Mouse (Mus musculus): ENCODE measurements around the gene Cblc.

Gene Cblc

DNA sequence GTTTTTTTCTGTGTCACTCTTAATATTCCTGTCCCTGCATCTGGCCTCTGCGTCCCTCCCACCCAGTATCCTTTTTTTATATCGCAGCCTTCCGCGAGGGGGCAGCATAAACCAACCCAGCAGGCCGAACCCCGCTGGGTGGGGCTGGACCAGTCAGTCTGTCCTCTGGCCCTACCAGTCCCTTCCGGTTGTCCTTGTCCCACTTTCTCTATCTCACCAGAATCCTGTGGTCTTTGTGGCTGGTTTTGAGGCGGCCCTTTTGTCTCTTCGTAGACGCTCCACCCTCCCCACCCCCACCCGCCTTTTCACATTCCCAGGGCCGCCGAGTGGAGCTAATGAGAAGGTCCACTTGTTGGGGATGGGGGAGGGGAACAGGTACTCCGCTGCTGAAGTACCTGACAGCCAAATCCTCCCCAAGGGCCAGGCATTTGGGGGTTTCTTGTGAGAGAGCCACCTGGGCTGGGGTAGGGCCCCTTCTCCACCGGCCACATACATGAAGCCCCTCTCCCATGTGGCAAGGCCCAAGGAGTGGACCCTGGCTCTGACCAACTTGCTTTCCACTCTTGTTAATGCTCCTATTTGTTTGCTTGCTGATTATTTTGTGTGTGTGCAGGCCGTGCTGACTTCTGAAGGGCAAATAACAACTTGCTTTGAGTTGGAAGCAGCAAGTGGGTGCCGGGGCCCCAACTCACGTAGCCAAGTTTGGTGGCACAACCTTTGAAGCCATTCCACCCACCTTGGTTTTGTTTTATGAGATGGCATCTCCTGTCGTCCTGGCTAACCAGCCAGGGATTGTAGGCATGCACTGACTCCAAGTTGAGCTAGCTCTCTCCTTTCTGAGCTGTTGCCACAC is 46.2 kb downstream of the Cblc start, which contains the start of gene Nectin2:
Nectin2 (minus strand) TSS at position 267 of the 853 bp plus-strand sequence.
- DNase-seq: peak; percentile 90

DNA sequence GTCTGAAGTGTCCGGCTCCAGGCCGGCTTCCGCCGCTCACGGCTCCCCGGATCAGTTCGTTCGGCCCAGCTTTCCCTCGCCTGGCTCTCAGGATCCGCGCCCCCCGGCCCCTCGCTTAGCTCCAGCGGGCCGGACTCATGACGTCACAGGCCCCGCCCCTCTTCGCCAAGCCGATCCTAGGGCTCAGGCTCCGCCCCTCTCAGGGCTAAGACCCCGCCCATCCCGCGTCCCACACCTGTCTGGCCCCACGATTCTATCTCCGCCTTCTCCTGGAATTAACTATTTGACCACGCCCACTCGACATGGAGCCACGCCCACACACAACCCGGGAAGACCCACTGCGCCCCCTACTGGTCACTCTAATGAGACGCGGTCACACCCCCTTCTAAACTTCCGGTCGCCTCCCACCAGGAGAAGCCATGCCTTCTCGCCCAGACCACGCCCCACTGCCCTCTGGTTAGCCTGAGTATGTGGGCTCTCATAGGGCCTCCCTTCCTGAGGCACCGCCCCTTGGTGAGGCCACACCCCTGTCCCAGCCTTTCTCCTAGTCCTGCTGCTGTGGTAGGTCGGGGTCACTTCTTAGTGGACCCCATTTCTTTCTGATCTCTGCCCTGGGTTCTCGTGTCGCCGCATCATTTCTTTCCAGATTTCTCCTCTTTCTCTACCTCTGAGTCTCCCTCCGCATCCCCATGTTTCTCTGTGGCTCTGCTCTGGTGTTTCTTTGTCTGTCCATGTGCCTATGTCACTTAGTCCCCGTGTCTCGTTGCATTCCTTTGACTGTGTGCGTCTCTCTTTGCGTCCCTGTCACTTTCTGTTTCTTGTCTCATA is 47.0 kb downstream of the Cblc start:
- peak; percentile 99 for DNase-seq

DNA sequence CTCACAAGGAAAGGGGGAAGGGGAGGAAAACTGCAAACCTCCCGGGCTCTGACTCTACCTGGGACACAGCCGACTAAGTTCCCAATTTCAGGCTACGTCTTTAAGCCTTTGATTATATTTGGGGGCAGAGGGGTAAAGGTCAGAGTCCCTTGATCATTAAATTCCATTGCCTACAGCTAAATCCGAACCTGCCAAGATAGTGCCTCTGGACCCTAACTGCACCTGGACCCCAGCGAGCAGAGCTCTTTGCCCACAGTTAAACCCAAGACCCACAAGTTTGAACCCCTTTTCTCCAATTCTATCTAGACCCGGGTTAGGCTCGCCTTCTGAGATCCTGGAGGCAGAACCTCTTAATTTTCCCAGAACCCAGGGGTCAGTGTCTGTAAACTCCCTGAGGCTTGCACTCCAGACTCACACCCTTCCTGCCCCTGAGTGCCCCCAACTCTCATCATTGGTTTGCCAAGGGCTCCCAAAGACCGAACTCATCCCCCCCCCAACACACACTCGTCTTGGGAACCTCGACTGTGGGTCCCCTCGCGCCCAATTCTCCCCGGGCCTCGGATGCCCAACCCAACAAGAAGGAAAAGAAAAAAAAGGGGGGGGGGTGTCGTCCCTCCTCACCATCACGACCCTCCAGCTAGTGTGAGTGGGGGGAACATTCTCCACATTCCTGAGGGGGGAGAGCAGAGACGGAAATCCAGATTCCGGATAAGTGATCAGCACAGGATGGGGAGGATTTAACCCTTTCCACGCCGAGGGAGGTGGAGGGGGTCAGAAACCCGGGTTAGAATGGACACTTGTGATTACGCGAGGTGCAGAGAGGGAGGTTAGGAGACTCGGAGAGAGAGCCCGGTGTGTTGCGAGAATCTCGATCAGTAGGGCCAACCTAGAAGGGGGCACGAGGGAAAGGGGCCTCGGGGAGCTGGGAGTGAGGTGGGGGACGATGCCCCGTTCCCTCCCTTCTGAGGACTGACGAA is 48.1 kb downstream of the Cblc start:
- DNase-seq: no peak

GRCm38 (mm10) chr7:19747420-19748218 is 49.0 kb downstream of the Cblc start:
- DNase-seq: peak; percentile 84

DNA sequence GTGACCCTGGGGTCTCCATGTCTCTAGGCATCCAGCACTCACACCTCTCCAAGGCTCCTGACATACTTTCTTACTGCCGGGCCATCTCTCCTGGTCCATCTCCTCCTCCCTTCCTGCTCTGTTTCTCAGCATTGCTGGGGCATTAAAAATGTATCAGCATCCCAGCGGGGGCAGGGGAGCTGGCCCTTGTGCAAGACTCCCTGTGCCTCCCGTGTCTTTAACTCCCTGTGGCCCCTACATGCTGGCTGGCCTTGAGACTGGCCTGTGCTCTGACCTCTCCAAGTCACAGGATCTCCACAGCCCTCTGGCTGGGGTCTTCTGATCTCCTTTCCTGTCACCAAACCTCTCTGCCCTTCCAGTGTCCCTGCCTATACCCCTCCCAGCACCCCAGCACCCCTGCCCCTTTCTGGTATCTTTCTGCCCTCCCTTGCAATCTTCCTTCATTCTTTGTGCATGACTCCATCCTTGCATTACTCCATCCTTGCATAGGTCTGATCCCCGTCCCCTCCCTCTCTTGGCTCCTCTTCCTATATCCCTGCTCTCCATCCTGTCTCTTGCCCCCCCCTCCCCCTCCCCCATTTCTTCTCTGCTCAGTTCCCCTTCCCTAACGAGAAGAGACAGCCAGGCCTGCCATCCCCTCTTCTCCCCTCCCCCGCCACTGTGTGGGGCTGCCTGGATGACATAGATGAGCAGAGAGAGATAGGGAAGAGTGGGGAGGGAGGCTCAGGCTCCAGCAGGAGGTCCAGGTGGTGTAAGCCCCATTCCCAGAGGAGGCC is 50.0 kb downstream of the Cblc start:
- DNase-seq: no peak

- no peak for DNase-seq
Measured at GRCm38 (mm10) chr7:19745971-19746370, 50.6 kb downstream of the Cblc start.

DNA sequence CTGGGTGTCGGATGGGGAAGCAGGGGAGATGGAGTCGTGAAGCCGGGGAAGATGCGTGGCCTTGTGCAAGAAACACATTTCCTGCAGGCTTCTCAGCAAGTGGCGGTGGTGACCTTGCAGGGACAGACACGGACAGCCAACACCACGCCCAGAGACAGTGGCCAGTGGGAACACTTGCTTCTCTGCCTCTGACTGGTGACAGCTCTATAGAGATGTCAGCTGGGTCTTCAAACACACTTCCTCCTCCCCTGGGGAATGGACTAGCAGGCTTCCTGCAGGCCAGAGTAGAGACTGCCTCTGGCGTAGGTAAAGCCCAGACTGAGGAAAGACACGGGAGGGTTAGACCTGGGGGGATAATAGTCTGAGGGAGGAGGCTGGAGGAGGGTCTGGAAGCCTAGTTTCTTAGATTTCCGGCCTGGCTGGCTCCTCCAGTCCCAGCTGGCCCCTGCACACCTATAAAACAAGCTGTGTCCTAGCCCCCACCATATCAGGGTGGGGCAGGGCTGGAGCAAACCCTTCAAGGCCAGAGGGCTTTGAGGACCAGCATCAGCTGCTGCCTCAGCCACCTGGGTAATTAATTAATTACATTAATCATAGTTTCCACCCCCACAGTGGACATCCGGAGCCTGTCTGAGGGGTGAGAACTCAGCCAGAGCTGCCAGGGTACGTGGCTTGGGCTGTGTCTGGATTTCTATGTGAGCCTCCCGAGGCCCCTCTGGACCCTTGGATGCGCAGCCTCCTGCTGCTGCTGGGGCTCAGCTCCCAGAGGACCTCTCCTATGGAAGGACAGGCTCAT is 51.8 kb downstream of the Cblc start:
- peak; percentile 78 for DNase-seq

DNA sequence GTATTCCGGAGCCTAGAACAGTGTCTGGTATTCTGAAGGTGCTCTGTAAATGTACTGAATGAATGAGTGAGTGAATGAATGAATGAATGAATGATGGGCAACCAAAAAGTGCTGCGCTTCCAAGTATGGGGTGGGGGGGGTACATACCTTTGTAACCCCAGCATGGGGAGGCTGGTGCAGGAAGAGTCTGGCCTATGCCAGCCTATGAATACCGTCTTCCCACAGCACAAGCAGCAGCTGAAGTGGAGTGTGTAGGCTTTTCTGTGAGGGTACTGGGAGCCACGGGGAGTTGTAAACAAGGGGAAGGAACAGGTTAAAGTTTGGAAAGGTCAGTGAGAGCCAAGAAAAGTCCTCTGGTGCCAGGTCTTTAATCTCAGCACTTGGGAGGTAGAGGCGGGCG is 52.8 kb downstream of the Cblc start:
- DNase-seq: no peak

DNA sequence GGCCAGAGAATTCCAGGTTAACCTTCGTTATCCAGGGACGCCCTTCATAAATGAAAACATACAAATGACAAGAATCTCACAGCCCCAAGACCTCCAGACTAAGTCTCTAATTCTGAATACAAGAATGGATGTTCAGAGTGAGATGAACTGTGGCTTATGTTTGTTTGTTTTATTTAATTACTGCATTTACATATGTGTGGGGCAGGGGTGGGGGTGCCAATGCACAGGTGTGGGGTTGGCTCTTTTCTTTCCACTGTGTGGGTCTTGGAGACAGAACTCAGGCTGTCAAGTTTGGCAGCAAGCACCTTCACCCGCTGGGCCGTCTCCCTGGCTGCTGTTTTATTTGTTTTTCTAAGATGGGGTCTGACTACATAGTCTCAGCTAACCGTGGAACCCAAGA is 54.1 kb downstream of the Cblc start:
- DNase-seq: no peak

- DNase-seq: peak; percentile 23
Measured at GRCm38 (mm10) chr7:19741329-19742031, 55.1 kb downstream of the Cblc start.

GRCm38 (mm10) chr7:19740269-19740668 is 56.3 kb downstream of the Cblc start:
- DNase-seq: no peak

GRCm38 (mm10) chr7:19738771-19739170 is 57.8 kb downstream of the Cblc start:
- no peak for DNase-seq

GRCm38 (mm10) chr7:19736389-19737057 is 60.1 kb downstream of the Cblc start:
- DNase-seq: no peak

DNA sequence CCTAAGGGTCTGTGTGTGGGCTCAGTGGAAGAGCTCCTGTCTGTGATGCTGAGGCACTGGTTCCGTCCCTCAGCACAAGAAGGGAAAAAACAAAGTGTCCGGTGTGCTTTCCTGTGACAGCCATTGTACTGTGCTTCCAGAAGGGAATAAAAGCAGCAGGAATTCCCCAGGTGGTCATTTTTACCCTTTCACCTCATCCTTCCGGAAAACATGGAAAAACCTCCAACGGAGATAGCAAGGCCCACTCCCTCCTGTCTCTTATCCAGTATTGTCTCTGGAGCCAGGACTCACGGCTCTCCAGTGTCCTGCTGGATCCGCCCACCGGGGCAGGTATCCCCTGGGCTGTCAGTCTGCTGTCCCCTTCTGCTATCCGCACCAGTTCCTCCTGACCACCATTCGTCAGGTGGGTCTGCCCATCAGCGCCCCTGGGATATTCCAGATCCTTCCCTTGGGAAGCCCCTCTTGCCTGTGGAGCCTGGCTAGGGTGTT is 62.4 kb downstream of the Cblc start:
- DNase-seq: no peak

Measured in kidney, adult 11 months (tissue).